Mouse (Mus musculus) embryonic facial prominence, embryonic 14.5 days (tissue): ENCODE results near the gene Agmo. TPM values are rescaled to one million over a fixed set of nuclear protein-coding genes. Genes with fewer than 3 reads are reported as not detected.
A peak's percentile ranks its signal among the peaks of the same experiment; 100 is the strongest.

Source experiments
- ATAC-seq: fragments of 200-750 bp; cut with Nextera tagmentation; 2 replicates; pipeline ENCODE4 v1.8.0; 2017; ENCODE audit warnings: low read depth, moderate number of reproducible peaks, moderate TSS enrichment
- DNase-seq: peaks from one replicate; pipeline ENCODE4 v3.0.0-alpha.2; 2015; ENCODE audit warnings: low spot score
- H3K27ac ChIP-seq: fragments of 300-500 bp; sonication (generic); replicated peaks from 2 replicates; pipeline ENCODE4 v1.5.1; 2014; ENCODE audit warnings: low read depth, mild to moderate bottlenecking, low read length, moderate library complexity
- H3K27me3 ChIP-seq: fragments of 300-500 bp; sonication (generic); replicated peaks from 2 replicates; pipeline ENCODE4 v1.6.1; 2014; ENCODE audit warnings: low read length; ENCODE audit not compliant: control insufficient read depth, insufficient read depth
- H3K36me3 ChIP-seq: fragments of 300-500 bp; sonication (generic); 2 replicates; pipeline ENCODE4 v1.6.1; 2014; ENCODE audit warnings: low read length, mixed read lengths; ENCODE audit not compliant: control insufficient read depth, insufficient read depth
- H3K4me1 ChIP-seq: fragments of 300-500 bp; sonication (generic); 2 replicates; pipeline ENCODE4 v1.6.1; 2014; ENCODE audit warnings: antibody characterized with exemption, low read length; ENCODE audit not compliant: control insufficient read depth, insufficient read depth
- H3K4me2 ChIP-seq: fragments of 300-500 bp; sonication (generic); 2 replicates; pipeline ENCODE4 v1.6.1; 2014; ENCODE audit warnings: low read depth, mild to moderate bottlenecking, low read length, moderate library complexity, mixed read lengths
- H3K4me3 ChIP-seq: fragments of 300-500 bp; sonication (generic); 2 replicates; pipeline ENCODE4 v1.5.1; 2014; ENCODE audit warnings: low read depth, mild to moderate bottlenecking, low read length
- H3K9ac ChIP-seq: fragments of 300-500 bp; sonication (generic); 2 replicates; pipeline ENCODE4 v1.6.1; 2014; ENCODE audit warnings: low read depth, mild to moderate bottlenecking, low read length, moderate library complexity, mixed read lengths
- H3K9me3 ChIP-seq: fragments of 300-500 bp; sonication (generic); 2 replicates; pipeline ENCODE4 v1.6.1; 2016; ENCODE audit warnings: low read length; ENCODE audit not compliant: control insufficient read depth
- WGBS: fragments of 180-500 bp; shearing (Covaris S2); extraction: QIAGEN DNeasy Blood & Tissue Kit; methylation state at CpG from one replicate; pipeline ENCODE4 v1.1.7; 2014; 5-methylcytosine and 5-hydroxymethylcytosine counted together
- polyA plus RNA-seq: library from polyadenylated mRNA; unstranded; fragments of >200 nt; fragmentation: Nextera tagmentation; extraction: Ambion mirVana; gene quantifications from 2 replicates; pipeline ENCODE4 v1.2.1, GENCODE M21; 2014

Agmo gene
- polyA plus RNA-seq, 1 experiment from 2014 or later: 1.6 TPM

DNA sequence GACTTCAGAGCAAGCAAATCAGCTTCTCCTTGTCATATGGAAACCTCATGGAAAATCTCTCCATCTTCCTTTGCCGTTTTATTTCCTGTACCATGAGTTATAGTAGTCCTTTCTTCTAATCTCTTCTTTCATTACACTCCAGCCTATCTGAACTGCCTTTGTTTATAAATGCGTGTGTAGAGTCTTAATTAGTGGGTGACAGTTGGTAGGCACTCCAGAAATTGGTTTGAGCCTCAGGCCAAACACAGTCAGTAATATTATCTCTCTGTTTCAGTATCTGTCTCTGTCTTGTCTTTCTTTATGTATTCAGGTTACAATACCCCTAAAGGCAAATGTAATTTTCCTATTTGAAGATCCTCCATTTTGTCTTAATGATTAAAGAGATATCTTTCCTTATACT lies 208.2 kb downstream of the Agmo start:
- WGBS: 30% methylated on average over 2 of the region's 2 CpGs
- no peaks in the 10 kb centered on the region for H3K4me1 ChIP-seq
- no peak overlapping the region for H3K4me3 ChIP-seq
- no peak overlapping the region for H3K4me2 ChIP-seq
- no peaks in the 10 kb centered on the region for H3K27me3 ChIP-seq
- ATAC-seq: no peak
- no peak overlapping the region for H3K27ac ChIP-seq
- DNase-seq: no peak
- H3K36me3 ChIP-seq: no peaks in the 10 kb centered on the region
- H3K9ac ChIP-seq: no peak overlapping the region
- H3K9me3 ChIP-seq: no peaks in the 10 kb centered on the region

DNA sequence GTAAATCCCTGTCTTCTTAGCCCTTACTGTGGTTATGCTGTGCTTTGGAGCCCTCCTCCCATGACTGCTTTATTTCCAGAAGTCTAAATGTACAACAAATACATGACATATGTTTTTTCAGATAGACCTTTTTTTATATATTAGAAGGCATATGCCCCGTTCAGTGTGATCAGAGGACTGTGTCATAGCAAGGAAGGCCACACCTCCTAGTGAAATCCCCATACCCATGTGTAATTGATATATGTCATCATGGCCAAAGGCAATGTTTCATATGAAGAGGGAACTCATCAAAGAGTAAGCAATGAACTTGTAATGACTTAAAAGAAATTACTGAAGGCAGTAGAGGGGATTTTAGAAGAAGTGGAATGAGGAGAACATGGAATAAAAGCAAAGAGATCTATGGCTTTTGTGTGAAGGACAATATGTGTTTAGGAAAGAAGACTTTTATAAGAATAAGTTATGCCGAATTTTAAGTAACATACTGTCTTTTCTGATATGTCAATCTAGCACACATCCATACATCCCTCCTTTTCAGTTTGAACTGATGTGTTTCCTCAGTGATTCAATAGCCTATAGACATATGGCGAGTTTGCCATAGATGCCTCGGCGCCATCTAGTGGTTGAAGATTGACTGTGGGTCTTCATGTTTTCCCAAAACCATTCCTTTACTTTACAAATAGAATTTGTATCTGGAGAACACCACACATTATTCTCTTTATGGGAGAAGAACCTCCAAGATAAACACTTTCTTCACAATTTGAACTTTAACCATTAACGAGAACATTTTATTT lies 209.1 kb downstream of the Agmo start:
- WGBS: 11% methylated on average over 6 of the region's 6 CpGs

GRCm38 (mm10) chr12:37471631-37472030 lies 230.2 kb downstream of the Agmo start:
- Histone ChIP-seq H3K9ac (no peak overlapping the region), H3K27me3 (no peaks in the 10 kb centered on the region), H3K9me3 (no peaks in the 10 kb centered on the region), H3K36me3 (no peaks in the 10 kb centered on the region), H3K4me3 (no peak overlapping the region), H3K4me2 (no peak overlapping the region), H3K4me1 (no peaks in the 10 kb centered on the region), H3K27ac (no peak overlapping the region)
- no peak for ATAC-seq
- DNase-seq: no peak
- WGBS: 40% methylated on average over 5 of the region's 5 CpGs

More for the DNA sequence above, 209.1 kb downstream of the Agmo start:
- H3K27me3 ChIP-seq: no peaks in the 10 kb centered on the region
- H3K4me3 ChIP-seq: no peak overlapping the region
- DNase-seq (peak; percentile 91), ATAC-seq (0 out of 2 replicates have a peak, but pooled peaks have one; percentile 26)
- H3K27ac ChIP-seq: no peak overlapping the region
- H3K9ac ChIP-seq: no peak overlapping the region
- no peaks in the 10 kb centered on the region for H3K9me3 ChIP-seq
- H3K36me3 ChIP-seq: no peaks in the 10 kb centered on the region
- H3K4me1 ChIP-seq: no peaks in the 10 kb centered on the region
- H3K4me2 ChIP-seq: no peak overlapping the region

GRCm38 (mm10) chr12:37476849-37477248 lies 235.4 kb downstream of the Agmo start:
- no peaks in the 10 kb centered on the region for H3K36me3 ChIP-seq
- no peak overlapping the region for H3K9ac ChIP-seq
- WGBS: 91% methylated on average over 2 of the region's 2 CpGs
- no peak overlapping the region for H3K4me2 ChIP-seq
- no peak overlapping the region for H3K4me3 ChIP-seq
- H3K27ac ChIP-seq: no peak overlapping the region
- H3K4me1 ChIP-seq: no peaks in the 10 kb centered on the region
- DNase-seq (no peak), ATAC-seq (no peak)
- no peaks in the 10 kb centered on the region for H3K9me3 ChIP-seq
- H3K27me3 ChIP-seq: no peaks in the 10 kb centered on the region

- Histone ChIP-seq H3K4me2 (no peak overlapping the region), H3K9ac (no peak overlapping the region), H3K9me3 (no peaks in the 10 kb centered on the region), H3K4me1 (no peaks in the 10 kb centered on the region), H3K27ac (no peak overlapping the region), H3K4me3 (no peak overlapping the region), H3K27me3 (no peaks in the 10 kb centered on the region), H3K36me3 (no peaks in the 10 kb centered on the region)
- 73% methylated on average over 3 of the region's 3 CpGs for WGBS
- ATAC-seq (no peak), DNase-seq (peak; percentile 62)
Observed at GRCm38 (mm10) chr12:37487991-37488390, 246.6 kb downstream of the Agmo start.

DNA sequence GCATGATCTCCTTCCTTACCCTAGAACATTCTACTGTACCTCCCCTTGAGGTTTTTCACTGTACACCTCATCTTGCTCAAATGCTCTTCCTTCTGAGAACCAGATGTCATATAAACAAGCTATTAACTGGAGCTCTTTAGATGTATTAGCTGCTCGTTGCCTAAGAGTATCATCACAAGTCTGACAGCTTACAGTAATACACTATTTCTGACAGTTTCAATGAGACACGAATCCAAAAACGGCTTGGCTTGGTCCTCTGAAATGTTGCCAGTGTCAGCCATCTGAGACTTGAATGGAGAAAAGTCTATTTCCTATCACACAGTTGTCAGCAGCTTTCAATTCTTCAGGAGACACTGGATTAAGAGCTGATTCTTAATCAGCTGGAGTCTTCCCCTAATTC lies 257.4 kb downstream of the Agmo start:
- Histone ChIP-seq H3K4me3 (no peak overlapping the region), H3K9me3 (no peaks in the 10 kb centered on the region), H3K36me3 (no peaks in the 10 kb centered on the region), H3K9ac (no peak overlapping the region), H3K4me2 (no peak overlapping the region), H3K27me3 (no peaks in the 10 kb centered on the region), H3K27ac (no peak overlapping the region), H3K4me1 (no peaks in the 10 kb centered on the region)
- whole genome bisulfite sequencing: 53% methylated on average over 3 of the region's 3 CpGs
- ATAC-seq (no peak), DNase-seq (peak; percentile 11)

DNA sequence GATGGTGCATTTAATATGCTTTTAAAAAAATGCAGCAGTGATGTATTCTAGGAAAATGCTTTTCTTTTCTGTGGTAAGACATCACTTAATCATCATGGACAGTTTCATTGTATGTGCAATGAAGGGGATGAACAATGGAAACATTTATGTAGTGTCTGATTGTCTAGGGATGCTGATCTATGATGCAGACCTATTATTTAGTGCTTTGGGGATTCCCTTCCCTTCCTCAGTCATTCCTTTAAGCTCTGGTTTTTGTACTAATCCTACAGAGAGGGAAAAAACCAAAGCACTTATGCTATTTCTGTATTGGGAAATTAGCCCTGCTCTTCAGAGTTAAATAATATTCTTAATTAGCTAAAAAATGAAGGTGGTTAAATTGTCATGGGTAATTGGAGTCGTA lies 266.0 kb downstream of the Agmo start:
- Histone ChIP-seq H3K36me3 (no peaks in the 10 kb centered on the region), H3K27ac (no peak overlapping the region), H3K4me2 (no peak overlapping the region), H3K4me1 (no peaks in the 10 kb centered on the region), H3K4me3 (no peak overlapping the region), H3K9ac (no peak overlapping the region), H3K9me3 (no peaks in the 10 kb centered on the region), H3K27me3 (no peaks in the 10 kb centered on the region)
- 50% methylated on average over 1 of the region's 1 CpGs for WGBS
- DNase-seq (peak; percentile 35), ATAC-seq (peak; percentile 82)

GRCm38 (mm10) chr12:37507826-37508225 lies 266.4 kb downstream of the Agmo start:
- ATAC-seq: no peak; the same call in 1 of the 2 replicates
- Histone ChIP-seq H3K4me3 (no peak overlapping the region), H3K36me3 (no peaks in the 10 kb centered on the region), H3K4me2 (no peak overlapping the region), H3K9me3 (no peaks in the 10 kb centered on the region), H3K27me3 (no peaks in the 10 kb centered on the region), H3K9ac (no peak overlapping the region), H3K4me1 (no peaks in the 10 kb centered on the region), H3K27ac (no peak overlapping the region)
- DNase-seq: peak; percentile 3
- 79% methylated on average over 2 of the region's 2 CpGs for WGBS

DNA sequence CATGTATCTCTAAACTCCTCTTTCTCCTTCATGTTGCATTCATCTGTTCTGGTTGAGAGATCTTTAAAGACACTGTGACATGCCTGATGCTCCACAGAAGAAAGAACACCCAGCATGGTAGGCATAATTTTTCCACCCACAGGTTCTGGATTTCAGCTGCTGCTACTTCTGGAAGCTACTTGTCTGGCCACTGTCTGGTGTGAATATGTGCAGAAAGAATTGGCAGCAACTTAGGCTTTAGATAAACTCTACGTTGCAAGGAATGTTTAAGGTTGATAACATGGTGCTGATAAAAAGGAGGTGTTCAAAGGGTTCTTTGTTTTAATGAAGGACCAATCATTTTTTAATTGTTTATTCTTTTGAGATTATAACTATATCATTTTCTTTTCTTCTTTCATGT lies 280.3 kb downstream of the Agmo start:
- H3K36me3 ChIP-seq: no peaks in the 10 kb centered on the region
- H3K27ac ChIP-seq: no peak overlapping the region
- DNase-seq (no peak), ATAC-seq (no peak)
- H3K4me3 ChIP-seq: no peak overlapping the region
- no peak overlapping the region for H3K9ac ChIP-seq
- no peaks in the 10 kb centered on the region for H3K27me3 ChIP-seq
- no peak overlapping the region for H3K4me2 ChIP-seq
- 65% methylated on average over 1 of the region's 1 CpGs for WGBS
- H3K4me1 ChIP-seq: no peaks in the 10 kb centered on the region
- H3K9me3 ChIP-seq: peaks cover 13% of the 10 kb centered on the region
